Mouse (Mus musculus) adrenal gland, postnatal 25 days (tissue): ENCODE results near the gene Nus1. TPM values are rescaled to one million over a fixed set of nuclear protein-coding genes. Genes with fewer than 3 reads are reported as not detected.

Source experiments
- DNase-seq: peaks from one replicate; pipeline ENCODE4 v3.0.0; 2021; ENCODE audit warnings: mixed read lengths
- total RNA-seq: library from RNA; stranded (reverse); gene quantifications from 2 replicates; pipeline ENCODE4 v1.2.3, GENCODE M21; 2021

Gene Nus1
- total RNA-seq, 1 experiment from 2014 or later, result 48.7 TPM

DNA sequence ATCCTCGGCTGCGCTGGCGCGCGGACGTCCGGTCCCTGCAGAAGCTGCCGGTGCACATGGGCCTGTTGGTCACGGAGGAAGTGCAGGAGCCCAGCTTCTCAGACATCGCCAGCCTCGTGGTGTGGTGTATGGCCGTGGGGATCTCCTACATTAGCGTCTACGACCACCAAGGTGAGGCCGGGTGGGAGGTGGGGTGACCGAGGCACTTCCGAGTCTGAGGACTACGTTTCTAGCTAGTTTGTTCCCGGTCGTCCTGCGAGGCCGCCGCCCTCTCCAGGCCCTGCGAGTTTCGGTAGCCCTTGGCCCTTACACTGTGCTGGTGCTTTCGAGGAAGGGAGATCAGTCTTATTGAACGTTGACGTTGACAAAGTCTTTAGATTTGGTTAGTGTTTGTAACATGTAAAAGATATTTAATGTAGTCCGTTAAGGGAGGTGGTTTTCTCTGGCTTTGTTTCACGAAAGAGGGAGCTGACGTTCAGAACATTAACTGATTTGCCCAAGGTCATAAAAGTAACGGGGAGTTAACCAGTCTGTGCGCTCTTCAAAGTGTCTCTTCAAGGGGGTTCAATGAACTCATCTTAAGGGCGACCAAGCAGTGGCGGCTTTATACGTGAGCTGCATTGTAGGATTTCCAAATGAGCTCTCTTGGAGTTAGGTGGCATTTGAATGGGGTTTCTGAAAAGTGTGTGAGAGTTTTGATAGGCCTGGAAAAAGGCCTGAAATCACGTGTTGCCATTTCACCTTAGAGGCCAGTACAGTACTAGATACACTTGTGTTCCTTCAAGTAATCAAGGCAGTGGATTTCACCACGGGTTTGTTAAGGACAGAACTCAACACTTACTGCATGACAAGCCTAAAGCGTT lies 882 bp downstream of the Nus1 start:
- peak; percentile 48 for DNase-seq

DNA sequence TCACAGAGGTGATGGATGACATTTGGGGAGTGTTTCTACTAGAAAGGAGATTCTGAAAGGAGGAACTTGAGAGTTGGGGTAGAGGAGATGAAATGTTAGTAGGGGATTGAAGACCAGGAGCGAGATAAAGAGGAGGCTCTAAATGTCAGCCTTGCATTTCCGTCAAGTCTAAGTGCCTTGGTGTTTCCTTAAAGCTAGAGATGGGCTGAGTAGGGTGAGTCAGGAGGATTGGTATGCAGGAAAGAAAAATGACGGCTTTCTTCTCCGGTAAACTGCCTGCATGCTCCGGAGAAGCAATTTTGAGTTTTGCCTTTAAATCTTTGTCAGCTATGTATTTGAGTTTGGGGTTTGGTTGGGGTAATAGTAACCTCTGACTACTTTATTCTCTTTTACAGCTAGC lies 1.6 kb downstream of the Nus1 start:
- no peak for DNase-seq

DNA sequence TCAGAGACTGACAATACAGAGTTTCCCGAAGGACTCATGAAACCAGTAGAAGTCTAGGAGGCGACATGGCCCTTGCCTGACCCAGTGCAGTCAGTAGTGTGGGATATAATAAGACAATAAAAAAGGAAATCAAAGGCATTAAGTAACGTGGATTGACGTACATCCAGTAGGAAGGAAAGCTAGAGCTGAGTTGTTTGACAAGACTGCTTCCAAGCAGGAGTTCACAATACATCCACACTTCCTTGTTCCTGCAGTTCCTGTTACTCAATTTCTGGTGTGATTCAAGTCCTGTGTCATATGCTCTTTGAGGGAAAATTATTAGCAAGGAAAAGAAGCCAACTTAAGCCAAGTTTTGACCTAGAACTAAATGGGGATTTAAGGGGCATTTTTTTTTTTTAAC lies 2.1 kb downstream of the Nus1 start:
- DNase-seq, result no peak

DNA sequence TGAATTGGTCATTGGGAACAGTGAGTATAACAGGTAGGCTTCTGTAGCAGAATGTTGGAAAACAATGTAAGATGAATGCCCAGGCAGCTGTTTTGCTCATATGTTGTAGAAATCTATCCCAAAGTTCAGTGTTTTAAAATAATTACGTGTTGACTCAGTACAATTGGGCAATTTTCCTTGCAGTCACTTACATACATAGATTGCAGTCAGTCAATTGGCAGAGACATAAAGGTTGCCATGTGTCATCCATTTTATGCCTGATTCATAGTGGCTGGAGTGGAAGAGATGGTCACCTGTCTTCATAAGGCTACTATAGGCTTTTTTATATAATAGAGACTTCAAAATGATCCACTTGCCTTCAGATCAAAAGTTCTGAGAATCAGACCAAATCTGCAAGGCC lies 3.2 kb downstream of the Nus1 start:
- no peak for DNase-seq

DNA sequence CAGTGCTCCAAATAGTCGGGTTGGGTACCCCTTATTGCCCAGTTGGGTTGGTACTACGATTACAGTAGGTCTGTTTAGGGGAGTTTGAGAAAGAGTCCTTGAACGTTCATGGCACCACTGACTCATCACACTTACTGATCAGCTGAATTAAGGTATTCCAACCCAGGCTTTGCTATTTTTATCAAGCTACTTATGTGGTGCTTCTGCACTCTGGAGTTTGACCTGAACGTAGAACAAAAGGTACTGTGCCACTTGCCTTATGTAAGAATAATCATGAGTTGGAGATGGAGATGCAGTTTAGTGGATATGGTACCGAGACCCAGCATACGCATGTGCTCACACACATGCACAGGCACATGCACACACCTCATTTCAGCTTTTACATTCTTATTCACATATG lies 4.4 kb downstream of the Nus1 start:
- DNase-seq, result no peak

DNA sequence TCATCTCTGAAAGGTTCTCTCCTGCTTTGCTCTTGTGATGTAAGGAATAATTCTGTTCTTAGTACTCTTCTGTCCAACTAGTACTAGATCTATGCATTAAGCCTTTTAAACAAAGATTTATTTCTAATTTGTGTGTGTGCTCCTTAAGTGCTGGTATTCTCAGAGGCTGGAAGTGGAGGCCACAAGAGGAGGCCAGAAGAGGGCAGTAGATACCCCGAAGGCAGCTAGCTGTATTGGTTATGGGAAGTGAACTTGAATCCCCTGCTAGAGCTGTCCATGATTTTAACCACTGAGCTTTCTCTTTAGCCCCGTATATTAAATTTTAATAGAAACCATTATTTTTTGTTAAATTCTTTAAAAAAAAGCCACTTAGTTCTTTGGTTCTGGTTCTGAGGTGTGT lies 5.8 kb downstream of the Nus1 start:
- no peak for DNase-seq

DNA sequence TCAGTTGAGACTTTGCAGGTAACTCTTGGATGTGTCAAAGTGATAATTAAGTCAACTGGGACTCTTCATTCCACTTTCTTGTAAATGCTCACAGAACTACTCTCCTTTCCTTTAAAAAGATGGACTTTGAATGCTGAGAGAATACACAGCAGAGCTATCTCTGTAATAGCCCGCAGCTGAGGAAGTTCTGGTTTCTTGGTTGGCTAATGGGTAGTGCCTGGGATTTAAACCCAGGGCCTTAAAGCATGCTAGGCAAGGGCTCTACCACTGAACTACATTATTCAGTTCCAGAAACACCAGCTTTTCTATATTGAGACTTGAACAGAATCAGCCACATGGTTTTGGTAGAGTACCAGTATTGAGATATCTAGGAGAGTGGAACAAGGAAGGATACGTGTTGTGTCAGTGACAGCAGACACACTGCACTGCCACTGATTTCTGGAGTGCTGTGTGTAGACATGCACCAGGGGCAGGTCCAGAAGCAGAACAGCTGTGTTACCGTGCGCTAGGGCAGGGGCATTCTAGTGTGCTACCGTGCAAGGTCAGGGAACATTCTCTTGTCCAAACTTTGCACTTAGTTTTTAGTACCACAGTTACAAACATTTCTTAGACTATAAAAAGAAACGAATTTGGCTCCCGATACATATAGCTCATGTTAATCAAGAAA lies 9.1 kb downstream of the Nus1 start:
- no peak for DNase-seq

DNA sequence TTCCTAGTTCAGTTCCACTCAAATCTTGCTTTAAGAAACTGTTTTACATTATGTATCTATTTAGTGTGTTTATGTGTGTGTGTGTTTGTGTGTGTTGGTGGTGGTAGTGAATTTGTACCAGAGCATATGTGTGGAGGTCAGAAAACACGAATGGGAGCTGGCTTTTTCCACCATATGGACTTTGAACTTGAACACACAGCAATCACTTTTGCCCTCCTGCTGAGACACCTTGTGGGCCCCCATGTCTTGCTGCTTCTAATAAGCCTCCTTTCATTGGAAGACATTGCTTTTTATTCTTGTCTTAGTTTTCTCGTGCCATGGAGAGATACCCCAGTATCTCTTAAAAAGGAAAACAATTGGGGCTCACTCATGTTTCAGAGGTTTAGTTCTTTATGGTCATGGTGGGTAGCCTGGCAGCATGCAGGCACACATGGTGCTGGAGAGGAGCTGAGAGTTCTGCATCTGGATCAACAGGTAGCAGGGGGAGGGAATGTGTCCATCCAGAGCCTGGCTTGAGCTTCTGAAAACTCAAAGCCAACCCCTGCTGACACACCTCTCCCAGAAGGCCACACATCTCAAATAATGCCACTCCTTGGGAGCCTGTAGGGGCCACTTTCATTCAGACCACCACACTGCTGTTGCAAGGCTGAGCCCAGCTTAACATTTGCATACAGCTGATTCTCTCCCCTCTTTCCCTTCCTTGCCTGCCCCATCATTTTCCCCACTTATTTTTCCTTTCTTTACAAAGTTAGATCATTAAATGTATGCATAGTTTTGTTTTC lies 10.5 kb downstream of the Nus1 start:
- DNase-seq, result no peak

DNA sequence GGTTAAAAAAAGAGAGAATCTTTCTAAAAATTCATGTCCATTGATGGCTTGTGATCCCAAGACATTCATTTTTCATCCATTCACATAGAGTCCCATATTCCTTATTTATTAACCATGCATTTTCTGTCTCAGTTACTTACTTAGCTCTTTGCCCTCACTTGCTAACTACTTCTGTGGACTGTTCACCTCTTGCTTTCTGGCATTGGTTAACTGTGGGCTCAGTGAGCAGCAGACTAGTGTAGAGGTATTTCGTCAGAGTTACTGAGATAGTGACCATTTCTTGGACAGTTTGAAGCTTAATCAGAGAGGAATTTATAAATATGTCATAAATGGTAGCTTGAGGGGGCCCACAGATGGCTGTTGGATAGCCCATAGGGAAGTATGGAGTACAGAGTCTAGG lies 13.6 kb downstream of the Nus1 start:
- no peak for DNase-seq

DNA sequence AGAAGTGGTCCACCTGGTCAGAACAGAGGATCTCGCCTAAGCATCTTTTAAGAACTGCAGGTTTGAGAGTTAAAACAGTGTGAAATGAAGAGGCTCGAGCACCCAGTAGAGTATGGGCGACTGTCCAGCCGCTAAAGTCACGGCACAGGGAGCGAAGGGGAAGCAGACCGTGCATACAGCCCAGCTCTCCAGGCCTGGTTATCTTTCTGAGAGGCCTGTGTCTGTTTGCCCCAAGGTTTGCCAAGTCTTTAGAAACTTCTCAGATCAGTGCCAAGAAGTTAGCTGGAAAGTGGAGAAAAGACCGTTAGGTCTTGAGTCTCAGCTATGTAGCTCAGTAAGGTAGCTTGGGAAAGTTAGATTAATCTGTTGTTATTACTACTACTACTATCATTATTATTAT lies 17.5 kb downstream of the Nus1 start:
- no peak for DNase-seq

DNA sequence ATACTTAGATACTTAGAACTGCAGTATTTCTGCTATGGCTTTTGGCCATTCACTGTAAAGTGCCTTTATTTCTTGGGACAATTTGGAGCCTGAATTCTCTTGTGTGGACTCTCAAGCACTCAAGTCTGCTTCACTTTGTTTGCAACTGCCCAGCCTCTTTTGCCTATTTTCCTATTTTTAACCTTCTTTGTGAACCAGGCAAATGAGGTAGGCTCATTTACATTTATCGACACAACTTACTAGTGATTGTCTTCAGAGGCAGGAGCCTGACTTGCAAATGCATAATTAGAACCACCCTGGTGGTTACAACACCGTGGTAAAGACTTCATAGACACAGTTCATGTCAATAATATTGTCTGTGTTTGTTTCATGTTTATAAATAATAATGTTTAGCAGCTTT lies 43.3 kb downstream of the Nus1 start:
- no peak for DNase-seq

DNA sequence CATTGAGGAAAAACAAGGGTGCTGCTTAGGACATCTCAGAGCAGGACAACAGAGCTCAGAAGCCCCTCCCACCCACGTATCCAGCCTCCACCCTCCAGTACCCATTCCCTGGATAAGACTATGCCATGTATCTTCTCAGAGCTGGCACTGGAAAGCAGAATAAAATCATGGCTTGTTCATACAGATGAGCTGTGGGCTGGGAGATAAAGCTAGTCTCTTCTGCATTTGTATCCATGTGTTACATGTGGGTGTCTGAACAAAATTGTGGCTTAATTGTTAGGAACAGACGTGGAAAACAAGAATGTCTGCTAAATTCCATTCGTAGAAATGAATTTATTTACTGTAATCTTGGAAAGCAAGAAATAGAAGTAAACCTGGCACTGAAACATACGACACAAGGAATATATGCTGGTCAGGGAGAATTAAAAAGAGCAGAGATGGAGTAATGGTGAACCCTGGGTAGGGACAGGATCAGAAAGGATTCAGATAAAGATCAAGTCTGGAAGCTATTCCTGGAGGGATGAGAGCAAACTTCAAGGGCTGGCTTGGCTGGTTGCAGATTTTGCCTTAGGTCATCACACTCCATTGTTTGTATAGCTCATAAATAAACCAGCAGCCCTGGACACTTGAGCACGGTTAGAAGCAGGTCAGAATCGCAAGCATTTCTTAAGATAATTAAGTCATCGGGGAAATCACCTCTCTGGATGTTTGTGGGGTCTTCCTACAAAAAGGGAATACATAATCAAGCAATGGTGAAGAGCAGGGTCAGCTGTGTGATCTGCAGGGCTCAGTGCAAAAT lies 46.8 kb downstream of the Nus1 start:
- DNase-seq, result no peak

DNA sequence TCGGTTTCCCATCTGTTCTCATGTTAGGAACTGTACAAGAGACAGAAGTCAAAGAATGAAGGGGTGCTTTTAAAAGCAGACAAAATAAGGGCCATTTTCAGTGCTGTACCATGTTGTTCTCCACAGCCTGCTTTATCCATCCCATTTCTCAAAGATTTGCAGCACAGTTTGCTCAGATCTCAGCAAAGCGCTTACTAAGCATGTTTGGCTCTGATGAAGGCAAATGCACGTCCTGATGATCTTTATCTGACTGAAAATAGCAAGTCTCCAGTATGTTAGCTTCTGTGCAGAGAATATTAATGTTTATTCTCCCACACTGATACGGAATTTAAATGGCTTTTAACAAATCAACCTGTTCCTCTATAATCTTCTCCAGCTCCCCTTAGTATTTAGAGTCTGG lies 54.2 kb downstream of the Nus1 start:
- DNase-seq, result no peak

Other genes with a start within 250 kb of the Nus1 start
- gene Ros1, start 222.3 kb upstream of the Nus1 start, total RNA-seq, result not detected in 2 replicates
- gene Dcbld1, start 183.9 kb upstream of the Nus1 start, total RNA-seq, result 4.0 and 4.9 TPM in 2 replicates
- not detected in 2 replicates for gene Gm26741, start 58.8 kb upstream of the Nus1 start, total RNA-seq
- 29.7 and 31.2 TPM in 2 replicates for gene Gopc, start 35.4 kb upstream of the Nus1 start, total RNA-seq
- gene Nepn, start 28.6 kb upstream of the Nus1 start, total RNA-seq, result 0.15 TPM in 1 of 2 replicates, not detected in the other